Comparison of ENCODE assay signal across 8 mouse cellular contexts in the genomic region with DNA sequence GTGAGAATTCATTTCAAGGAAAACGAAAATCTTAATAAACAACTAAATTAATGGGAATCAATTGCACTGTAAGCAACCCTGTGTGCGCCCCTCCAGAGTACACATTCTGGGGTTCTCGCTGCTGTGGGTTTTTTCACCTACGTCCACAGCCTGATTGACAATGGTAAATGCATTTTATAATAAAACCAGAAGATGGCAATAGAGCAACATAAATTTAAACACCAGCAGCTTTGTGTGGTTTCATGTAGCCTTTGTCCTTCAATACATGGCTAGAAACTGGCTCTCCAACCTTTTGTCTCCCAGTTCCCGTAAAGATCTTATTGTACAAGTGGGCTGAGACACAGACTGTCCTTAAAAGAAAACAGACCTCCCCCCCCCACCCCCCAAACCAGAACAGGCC. TPM values are rescaled to one million over a fixed set of nuclear protein-coding genes. Genes with fewer than 3 reads are reported as not detected.
DNase-seq lines count a peak whose midpoint lies in the region; ATAC-seq and TF ChIP-seq lines count a peak whose summit lies in the region.

No protein-coding gene starts in this region.

- H3K27ac ChIP-seq in MEL (ENCODE audit: control insufficient read depth, low read depth, low read length), result no peak overlapping the region
- H3K27ac ChIP-seq in forebrain, embryonic 11.5 days (ENCODE audit: low read depth, low read length), result no peak overlapping the region
- no peak overlapping the region for H3K27ac ChIP-seq in kidney, embryonic 15.5 days
- H3K27ac ChIP-seq in thymus, adult 2 months (ENCODE audit: control insufficient read depth, insufficient read depth, low read length), result no peak overlapping the region

- ATAC-seq in forebrain, embryonic 11.5 days (replicated peaks; ENCODE audit: low FRiP score), result peak; percentile 78
- peak; percentile 80 for ATAC-seq in kidney, embryonic 15.5 days (replicated peaks; ENCODE audit: low FRiP score)
- ATAC-seq in megakaryocyte-erythroid progenitor cell, adult 5-6 weeks (replicated peaks; ENCODE audit: low FRiP score, low TSS enrichment, poor library complexity, severe bottlenecking), result peak; percentile 86

- TF ChIP-seq RAD21 in MEL (IDR thresholded peaks at IDR 0.05; ENCODE audit: low read depth, low read length), result peak; percentile 57

- no peaks in the 10 kb centered on the region for H3K36me3 ChIP-seq in MEL (ENCODE audit: control insufficient read depth in 1 of 2, insufficient read depth in 2 of 2, low read length in 2 of 2)
- no peaks in the 10 kb centered on the region for H3K36me3 ChIP-seq in forebrain, embryonic 11.5 days (ENCODE audit: control insufficient read depth, insufficient read depth, low read length)
- no peaks in the 10 kb centered on the region for H3K36me3 ChIP-seq in kidney, embryonic 15.5 days
- no peaks in the 10 kb centered on the region for H3K36me3 ChIP-seq in thymus, adult 2 months (ENCODE audit: control insufficient read depth, insufficient read depth, low read length)

- H3K27me3 ChIP-seq in MEL (ENCODE audit: control insufficient read depth in 1 of 2, insufficient read depth in 2 of 2, low read length in 2 of 2), result no peaks in the 10 kb centered on the region
- H3K27me3 ChIP-seq in forebrain, embryonic 11.5 days (ENCODE audit: control insufficient read depth, insufficient read depth, low read length), result no peaks in the 10 kb centered on the region
- no peaks in the 10 kb centered on the region for H3K27me3 ChIP-seq in kidney, embryonic 15.5 days
- H3K27me3 ChIP-seq in thymus, adult 2 months (ENCODE audit: control insufficient read depth, insufficient read depth, low read length), result no peaks in the 10 kb centered on the region

- no peak overlapping the region for H3K4me3 ChIP-seq in MEL (ENCODE audit: control insufficient read depth in 1 of 2, insufficient read depth in 1 of 2, low read depth in 2 of 2, low read length in 2 of 2)
- H3K4me3 ChIP-seq in forebrain, embryonic 11.5 days (ENCODE audit: low read depth, low read length), result no peak overlapping the region
- peak overlapping the region; percentile 15 for H3K4me3 ChIP-seq in kidney, embryonic 15.5 days (replicated peaks)
- H3K4me3 ChIP-seq in thymus, adult 2 months (ENCODE audit: control insufficient read depth, insufficient read depth, low read length), result no peak overlapping the region

- DNase-seq in heart, adult 18-20 months, result peak; percentile 18 to 54
- DNase-seq in heart, postnatal 36 days, result no peak
- DNase-seq in MEL (ENCODE audit: low read depth, low spot score), result peak; percentile 45
- DNase-seq in forebrain, embryonic 11.5 days (ENCODE audit: low spot score), result no peak
- no peak for DNase-seq in thymus, adult 2 months
- DNase-seq in testis, postnatal 14 days (ENCODE audit: low spot score), result no peak

- intact Hi-C loops in heart, postnatal 36 days (cut with DNase I), result loop anchor here (1.0 to 5.0 kb wide), 2 partner anchors 46 to 96 kb away; no protein-coding TSS in a partner anchor

- H3K9me3 ChIP-seq in MEL (replicated peaks; ENCODE audit: insufficient read depth, low read length), result no peaks in the 10 kb centered on the region
- H3K9me3 ChIP-seq in forebrain, embryonic 11.5 days (ENCODE audit: control insufficient read depth, low read length), result no peaks in the 10 kb centered on the region
- no peaks in the 10 kb centered on the region for H3K9me3 ChIP-seq in kidney, embryonic 15.5 days (replicated peaks)

- TF ChIP-seq CTCF in MEL (IDR thresholded peaks at IDR 0.05 in 2 of 3, conservative IDR thresholded peaks at IDR 0.05 in 1 of 3; ENCODE audit: control insufficient read depth in 1 of 3, insufficient read depth in 1 of 3, low read depth in 2 of 3, low read length in 3 of 3, poor library complexity in 1 of 3, severe bottlenecking in 1 of 3), result peak in 1 of 3 experiments; percentile 46; a peak in 2 of 6 replicates
- no peak for TF ChIP-seq CTCF in thymus, adult 2 months (IDR thresholded peaks at IDR 0.05; ENCODE audit: borderline replicate concordance, control insufficient read depth, extremely low read depth, insufficient read depth, low read length, poor library complexity)

- no peaks in the 10 kb centered on the region for H3K4me1 ChIP-seq in MEL (ENCODE audit: control insufficient read depth in 1 of 2, insufficient read depth in 2 of 2, low read length in 2 of 2)
- no peaks in the 10 kb centered on the region; the same call in none of the 2 replicates for H3K4me1 ChIP-seq in forebrain, embryonic 11.5 days (replicated peaks; ENCODE audit: control insufficient read depth, insufficient read depth, low read length)
- H3K4me1 ChIP-seq in kidney, embryonic 15.5 days, result peaks cover 22% of the 10 kb centered on the region
- peaks cover 11% of the 10 kb centered on the region for H3K4me1 ChIP-seq in thymus, adult 2 months (replicated peaks; ENCODE audit: control insufficient read depth, insufficient read depth, low read length)

- TF ChIP-seq EP300 in MEL (IDR thresholded peaks at IDR 0.05; ENCODE audit: low read depth in 1 of 2, low read length in 2 of 2), result no peak

- TF ChIP-seq POLR2A in MEL (IDR thresholded peaks at IDR 0.05; ENCODE audit: control insufficient read depth in 1 of 2, insufficient read depth in 1 of 2, low read depth in 1 of 2, low read length in 2 of 2, poor library complexity in 1 of 2), result no peak
- no peak for TF ChIP-seq POLR2A in thymus, adult 2 months (IDR thresholded peaks at IDR 0.05; ENCODE audit: control insufficient read depth, extremely low read depth, insufficient read depth, low read length, poor library complexity)

- no peak overlapping the region for H3K4me2 ChIP-seq in forebrain, embryonic 11.5 days (ENCODE audit: low read depth, low read length, severe bottlenecking)
- H3K4me2 ChIP-seq in kidney, embryonic 15.5 days, result peak overlapping the region; percentile 49

- WGBS in forebrain, embryonic 11.5 days, result 46% methylated on average over 5 of the region's 5 CpGs
- 38% methylated on average over 5 of the region's 5 CpGs for WGBS in kidney, embryonic 15.5 days
- 6% methylated on average over 5 of the region's 5 CpGs for WGBS in thymus, adult 2 months

- H3K79me2 ChIP-seq in MEL (ENCODE audit: control insufficient read depth, insufficient read depth, low read length, poor library complexity), result no peaks in the 10 kb centered on the region

- H3K9ac ChIP-seq in MEL (ENCODE audit: control insufficient read depth, low read depth, low read length, poor library complexity, severe bottlenecking), result no peak overlapping the region
- no peak overlapping the region for H3K9ac ChIP-seq in forebrain, embryonic 11.5 days (ENCODE audit: low read length)
- H3K9ac ChIP-seq in kidney, embryonic 15.5 days, result no peak overlapping the region

TF ChIP-seq in MEL, 35 proteins besides CTCF, POLR2A, EP300 and RAD21:
- peak; percentile 51 for TF ChIP-seq SMC3 (IDR thresholded peaks at IDR 0.05; ENCODE audit: low read depth, low read length)
- TF ChIP-seq ZC3H11A (IDR thresholded peaks at IDR 0.05; ENCODE audit: low read depth, low read length), result peak; percentile 23; the same call in 1 of the 2 replicates
- no peak for TF ChIP-seq CHD1 (IDR thresholded peaks at IDR 0.05; ENCODE audit: low read depth, low read length)

RNA-seq across cellular contexts. Expression of a gene that starts 33.0 kb away (rescaled TPM):
- 1,000 to 10,000 TPM; 1,136 to 1,209 TPM for total RNA-seq in heart, adult 18-20 months (2021)
- 1,000 to 10,000 TPM; 1,167 to 1,246 TPM for total RNA-seq in heart, postnatal 36 days (2021)
- total RNA-seq in MEL (2012; rRNA removed), result 0.07 and 0.12 TPM in 2 replicates
- under 1 TPM in 1 of 2 experiments, not detected in 1; 0.32 TPM for polyA plus RNA-seq in MEL (2012; ENCODE audit: insufficient read depth in 1 of 2, insufficient read length in 2 of 2, low read depth in 1 of 2, low replicate concordance in 2 of 2, missing spikeins in 1 of 2)
- 48.9 and 52.2 TPM in 2 replicates for polyA plus RNA-seq in forebrain, embryonic 11.5 days (2014; fragmentation: Nextera tagmentation; extraction: Ambion mirVana)
- polyA plus RNA-seq in kidney, embryonic 15.5 days (2015; fragmentation: Nextera tagmentation; extraction: Ambion mirVana), result 121 and 125 TPM in 2 replicates
- total RNA-seq in megakaryocyte-erythroid progenitor cell, adult 5-6 weeks (2014; fragmentation: Nextera tagmentation), result 85.6 and 91.2 TPM in 2 replicates
- 84.5 and 85.8 TPM in 2 replicates for total RNA-seq in megakaryocyte-erythroid progenitor cell, adult 5-6 weeks (2017)
- polyA plus RNA-seq in thymus, adult 2 months (2012; rRNA removed), result 28.9 and 29.2 TPM in 2 replicates

RNA-seq across cellular contexts. Expression of a gene that starts 49.1 kb away (rescaled TPM):
- 10 to 100 TPM; 23.8 to 29.1 TPM for total RNA-seq in heart, adult 18-20 months (2021)
- 10 to 100 TPM; 30.9 to 39.3 TPM for total RNA-seq in heart, postnatal 36 days (2021)
- total RNA-seq in MEL (2012; rRNA removed), result not detected in 2 replicates
- not detected for polyA plus RNA-seq in MEL (2012; ENCODE audit: insufficient read depth in 1 of 2, insufficient read length in 2 of 2, low read depth in 1 of 2, low replicate concordance in 2 of 2, missing spikeins in 1 of 2)
- polyA plus RNA-seq in forebrain, embryonic 11.5 days (2014; fragmentation: Nextera tagmentation; extraction: Ambion mirVana), result 0.32 TPM in 1 of 2 replicates, not detected in the other
- polyA plus RNA-seq in kidney, embryonic 15.5 days (2015; fragmentation: Nextera tagmentation; extraction: Ambion mirVana), result 51.7 and 109 TPM in 2 replicates
- 2.7 TPM in 1 of 2 replicates, not detected in the other for total RNA-seq in megakaryocyte-erythroid progenitor cell, adult 5-6 weeks (2014; fragmentation: Nextera tagmentation)
- 2.1 TPM in 1 of 2 replicates, not detected in the other for total RNA-seq in megakaryocyte-erythroid progenitor cell, adult 5-6 weeks (2017)
- 3.7 and 4.0 TPM in 2 replicates for polyA plus RNA-seq in thymus, adult 2 months (2012; rRNA removed)

Comparison
In these comparisons a context has a peak if more than half of its experiments do, and no peak if none do; other contexts are left out.
1. DNase-seq: peak in heart, adult 18-20 months (2 of 2) and MEL (single experiment); none in heart, postnatal 36 days (0 of 2), forebrain, embryonic 11.5 days (single experiment), thymus, adult 2 months (single experiment) and testis, postnatal 14 days (single experiment).
2. RNA of a gene that starts 33.0 kb away (total RNA-seq): 1,167 to 1,246 TPM in heart, postnatal 36 days, 1,136 to 1,209 TPM in heart, adult 18-20 months and 84.5 to 91.2 TPM in megakaryocyte-erythroid progenitor cell, adult 5-6 weeks; 0.07 to 0.12 TPM in MEL; every median in the first group is over 10 times any median in the second.
3. RNA of a gene that starts 49.1 kb away (total RNA-seq): 30.9 to 39.3 TPM in heart, postnatal 36 days and 23.8 to 29.1 TPM in heart, adult 18-20 months; 2.1 to 2.7 TPM in megakaryocyte-erythroid progenitor cell, adult 5-6 weeks and not detected in MEL; every median in the first group is over 4 times any median in the second.
4. Peak in every context shown above with its lines, with median percentiles within 50 percentile points of each other: ATAC-seq.